Mouse (Mus musculus): ENCODE data around the gene Anxa1.

The Anxa1 gene

GRCm38 (mm10) chr19:20390455-20390994 is at the start of gene Anxa1:
TSS of gene Anxa1 (minus strand) at chr19:20390944.
- no peak for DNase-seq (ENCODE audit: low spot score in 2 of 2)

GRCm38 (mm10) chr19:20437043-20437442 is 46.3 kb upstream of the Anxa1 start:
- no peak for DNase-seq (ENCODE audit: low spot score in 2 of 2)

GRCm38 (mm10) chr19:20434541-20434940 is 43.8 kb upstream of the Anxa1 start:
- DNase-seq (ENCODE audit: low spot score in 2 of 2): peak; percentile 6 to 9

- DNase-seq (ENCODE audit: low spot score in 2 of 2): no peak
These were observed 43.2 kb upstream of the Anxa1 start for GRCm38 (mm10) chr19:20433966-20434365.

- DNase-seq (ENCODE audit: low spot score in 2 of 2): no peak
These were observed 35.9 kb upstream of the Anxa1 start for GRCm38 (mm10) chr19:20426443-20427161.

GRCm38 (mm10) chr19:20411276-20411675 is 20.5 kb upstream of the Anxa1 start:
- DNase-seq (ENCODE audit: low spot score in 2 of 2): no peak

- no peak for DNase-seq (ENCODE audit: low spot score in 2 of 2)
These were observed 19.1 kb upstream of the Anxa1 start for GRCm38 (mm10) chr19:20409541-20410528.

- DNase-seq (ENCODE audit: low spot score in 2 of 2): no peak
These were observed 15.7 kb upstream of the Anxa1 start for GRCm38 (mm10) chr19:20406475-20406874.

- DNase-seq (ENCODE audit: low spot score in 2 of 2): no peak
These were observed 14.3 kb upstream of the Anxa1 start for GRCm38 (mm10) chr19:20405015-20405414.

- no peak for DNase-seq (ENCODE audit: low spot score in 2 of 2)
These were observed 13.0 kb upstream of the Anxa1 start for GRCm38 (mm10) chr19:20403740-20404139.

GRCm38 (mm10) chr19:20403219-20403618 is 12.5 kb upstream of the Anxa1 start:
- no peak for DNase-seq (ENCODE audit: low spot score in 2 of 2)

GRCm38 (mm10) chr19:20402516-20403200 is 11.9 kb upstream of the Anxa1 start:
- no peak for DNase-seq (ENCODE audit: low spot score in 2 of 2)

- DNase-seq (ENCODE audit: low spot score in 2 of 2): no peak
These were observed 11.2 kb upstream of the Anxa1 start for GRCm38 (mm10) chr19:20401961-20402360.

- no peak for DNase-seq (ENCODE audit: low spot score in 2 of 2)
These were observed 8.4 kb upstream of the Anxa1 start for GRCm38 (mm10) chr19:20399187-20399586.

GRCm38 (mm10) chr19:20397092-20397491 is 6.3 kb upstream of the Anxa1 start:
- no peak for DNase-seq (ENCODE audit: low spot score in 2 of 2)

GRCm38 (mm10) chr19:20393556-20394274 is 3.0 kb upstream of the Anxa1 start:
- peak in 1 of 2 experiments; percentile 38 for DNase-seq (ENCODE audit: low spot score in 2 of 2)

- DNase-seq (ENCODE audit: low spot score in 2 of 2): no peak
These were observed 1.0 kb downstream of the Anxa1 start for GRCm38 (mm10) chr19:20389723-20390122.

GRCm38 (mm10) chr19:20389245-20389644 is 1.5 kb downstream of the Anxa1 start:
- DNase-seq (ENCODE audit: low spot score in 2 of 2): no peak

GRCm38 (mm10) chr19:20388276-20388675 is 2.5 kb downstream of the Anxa1 start:
- DNase-seq (ENCODE audit: low spot score in 2 of 2): no peak

GRCm38 (mm10) chr19:20386296-20386695 is 4.4 kb downstream of the Anxa1 start:
- DNase-seq (ENCODE audit: low spot score in 2 of 2): no peak

- DNase-seq (ENCODE audit: low spot score in 2 of 2): no peak
These were observed 5.1 kb downstream of the Anxa1 start for GRCm38 (mm10) chr19:20385645-20386044.

Measured in right cerebral cortex, postnatal 36 days (tissue).